Mouse (Mus musculus) embryonic fibroblast, embryonic 13.5 days (primary cell): Measurements from ENCODE around the gene 1700021F05Rik.

ENCODE experiments used
- CTCF ChIP-seq: IDR thresholded peaks from 2 replicates; pipeline ENCODE4 v1.5.1; 2011; ENCODE audit warnings: mild to moderate bottlenecking, control low read depth, low read length, moderate library complexity, borderline replicate concordance; ENCODE audit not compliant: insufficient read depth
- POLR2A ChIP-seq: IDR thresholded peaks from 2 replicates; pipeline ENCODE4 v1.6.1; 2011; ENCODE audit warnings: low read depth, mild to moderate bottlenecking, control low read depth, low read length, moderate library complexity

GRCm38 (mm10) chr10:43539746-43540310 lies 966 bp downstream of the 1700021F05Rik start:
- TF ChIP-seq POLR2A (no peak), CTCF (no peak)
